20 mouse cellular contexts compared by ENCODE assay signal in genomic region chr3:81046652-81047607, GRCm38 (mm10). TPM values are rescaled to one million over a fixed set of nuclear protein-coding genes. Genes with fewer than 3 reads are reported as not detected.
DNase-seq lines count a peak whose midpoint lies in the region; ATAC-seq lines count a peak whose summit lies in the region.
"Had no signal": no experiment of that assay in that cellular context is flagged by ENCODE, and none has a peak within 500 bp of the region (broad histone marks: within the 10 kb centered on the region; RNA-seq: fewer than 3 reads in every experiment).

No protein-coding gene starts in this region.

- peaks cover 21% of the 10 kb centered on the region for H3K4me1 ChIP-seq in limb, embryonic 15.5 days
- H3K4me1 ChIP-seq: intestine, embryonic 15.5 days; liver, embryonic 13.5 days had no signal

- intact Hi-C loops in gastrocnemius, postnatal 36 days (cut with DNase I), result no loop called here
- intact Hi-C loops in left cerebral cortex, postnatal 4 days (cut with DNase I), result no loop called here

- H3K9me3 ChIP-seq in limb, embryonic 15.5 days, result no peaks in the 10 kb centered on the region
- H3K9me3 ChIP-seq: embryonic facial prominence, embryonic 13.5 days; heart, embryonic 10.5 days; intestine, embryonic 15.5 days; liver, embryonic 13.5 days; neural tube, embryonic 12.5 days had no signal

- peak; percentile 32 for DNase-seq in 416B (ENCODE audit: low read depth)
- DNase-seq in A20 (ENCODE audit: low read depth, low spot score), result peak; percentile 48
- no peak for DNase-seq in cerebellum, adult 18-20 months
- DNase-seq in gastrocnemius, postnatal 36 days, result no peak
- no peak for DNase-seq in left cerebral cortex, postnatal 4 days
- DNase-seq: adrenal gland, postnatal 14 days; cerebellum, adult 2 months; gastrocnemius, postnatal 14 days; heart, postnatal 10 days; liver, embryonic 13.5 days; thymus, adult 18-20 months had no signal

- H3K9ac ChIP-seq in limb, embryonic 15.5 days, result no peak overlapping the region
- H3K9ac ChIP-seq: embryonic facial prominence, embryonic 13.5 days; hindbrain, embryonic 14.5 days; intestine, embryonic 15.5 days; liver, embryonic 13.5 days; neural tube, embryonic 12.5 days had no signal

- H3K27me3 ChIP-seq in limb, embryonic 15.5 days, result no peaks in the 10 kb centered on the region
- H3K27me3 ChIP-seq: embryonic facial prominence, embryonic 13.5 days; intestine, embryonic 15.5 days; liver, embryonic 13.5 days; neural tube, embryonic 12.5 days had no signal

- H3K27ac ChIP-seq in limb, embryonic 15.5 days, result no peak overlapping the region
- H3K27ac ChIP-seq: embryonic facial prominence, embryonic 13.5 days; heart, embryonic 10.5 days; hindbrain, embryonic 14.5 days; intestine, embryonic 15.5 days; left cerebral cortex, adult 2 months; liver, embryonic 13.5 days; neural tube, embryonic 12.5 days had no signal

- 0 out of 2 replicates have a peak overlapping the region, but pooled peaks have one; percentile 5 for H3K4me2 ChIP-seq in limb, embryonic 15.5 days
- H3K4me2 ChIP-seq: embryonic facial prominence, embryonic 13.5 days; hindbrain, embryonic 14.5 days; intestine, embryonic 15.5 days; liver, embryonic 13.5 days had no signal

- H3K4me3 ChIP-seq in limb, embryonic 15.5 days, result no peak overlapping the region
- H3K4me3 ChIP-seq: embryonic facial prominence, embryonic 13.5 days; heart, embryonic 10.5 days; intestine, embryonic 15.5 days; left cerebral cortex, adult 2 months; liver, embryonic 13.5 days; neural tube, embryonic 12.5 days had no signal

- H3K36me3 ChIP-seq in limb, embryonic 15.5 days, result no peaks in the 10 kb centered on the region
- H3K36me3 ChIP-seq: embryonic facial prominence, embryonic 13.5 days; heart, embryonic 10.5 days; intestine, embryonic 15.5 days; liver, embryonic 13.5 days; neural tube, embryonic 12.5 days had no signal

- WGBS in limb, embryonic 15.5 days, result 18% methylated on average over 10 of the region's 10 CpGs

- ATAC-seq in granulocyte monocyte progenitor cell, adult 5-6 weeks (replicated peaks; ENCODE audit: poor library complexity, severe bottlenecking), result peak; percentile 86
- peak; percentile 61; the same call in 1 of the 2 replicates for ATAC-seq in limb, embryonic 15.5 days (ENCODE audit: insufficient number of reproducible peaks, low FRiP score, low TSS enrichment, low read depth)
- ATAC-seq: intestine, embryonic 15.5 days had no signal

RNA-seq across cellular contexts. Expression of gene Pdgfc, which starts 10.7 kb away (rescaled TPM):
- not detected in 2 replicates for total RNA-seq in granulocyte monocyte progenitor cell, adult 5-6 weeks (2014; fragmentation: Nextera tagmentation)
- total RNA-seq in granulocyte monocyte progenitor cell, adult 5-6 weeks (2017), result not detected in 2 replicates
- 34.4 and 36.4 TPM in 2 replicates for polyA plus RNA-seq in limb, embryonic 15.5 days (2015; fragmentation: Nextera tagmentation; extraction: Ambion mirVana)
- total RNA-seq in gastrocnemius, postnatal 36 days (2021), result 1 to 10 TPM; 1.3 to 1.6 TPM
- 10 to 100 TPM; 12.9 to 14.0 TPM for total RNA-seq in left cerebral cortex, postnatal 4 days (2021)
- total RNA-seq: MEL had no signal

Comparison
In these comparisons a context has a peak if more than half of its experiments do, and no peak if none do; other contexts are left out.
1. DNase-seq: peak in 416B (single experiment) and A20 (single experiment); none in cerebellum, adult 18-20 months (0 of 2), gastrocnemius, postnatal 36 days (0 of 2) and left cerebral cortex, postnatal 4 days (single experiment).
2. RNA of gene Pdgfc, which starts 10.7 kb away (total RNA-seq): 12.9 to 14.0 TPM in left cerebral cortex, postnatal 4 days; 1.3 to 1.6 TPM in gastrocnemius, postnatal 36 days and not detected in granulocyte monocyte progenitor cell, adult 5-6 weeks; every median in the first group is over 4 times any median in the second.